Mouse (Mus musculus) cerebellum, postnatal 25 days (tissue): Measurements from ENCODE around the gene Vps25.

Source experiments
- DNase-seq, 2 experiments: peaks; one replicate each; pipeline ENCODE4 v3.0.0; 2021; ENCODE audit warnings: mixed read lengths in 2 of 2

The Vps25 gene

GRCm38 (mm10) chr11:101245855-101246701 is 7.4 kb upstream of the Vps25 start, which contains the start of gene Ramp2:
Ramp2 (plus strand) TSS chr11:101246028.
- peak; percentile 25 to 45 for DNase-seq

- DNase-seq: no peak
Observed at GRCm38 (mm10) chr11:101246702-101247012, 6.8 kb upstream of the Vps25 start.

- DNase-seq: no peak
Observed at GRCm38 (mm10) chr11:101247521-101248030, 5.9 kb upstream of the Vps25 start.

- peak; percentile 55 to 73 for DNase-seq
Observed at GRCm38 (mm10) chr11:101248258-101248994, 5.1 kb upstream of the Vps25 start.

GRCm38 (mm10) chr11:101251031-101251430 is 2.5 kb upstream of the Vps25 start:
- no peak for DNase-seq

- no peak for DNase-seq
Observed at GRCm38 (mm10) chr11:101252941-101253340, 566 bp upstream of the Vps25 start.

GRCm38 (mm10) chr11:101255826-101256775 is 2.6 kb downstream of the Vps25 start:
- DNase-seq: no peak

- DNase-seq: no peak
Observed at GRCm38 (mm10) chr11:101259261-101259712, 5.8 kb downstream of the Vps25 start.

- peak; percentile 55 to 64 for DNase-seq
Observed at GRCm38 (mm10) chr11:101259948-101260825, 6.7 kb downstream of the Vps25 start, which contains the start of gene Wnk4. Wnk4 (plus strand) TSS chr11:101260567.

GRCm38 (mm10) chr11:101260826-101261380 is 7.4 kb downstream of the Vps25 start:
- no peak for DNase-seq

GRCm38 (mm10) chr11:101262272-101262967 is 8.9 kb downstream of the Vps25 start:
- no peak for DNase-seq

GRCm38 (mm10) chr11:101263138-101263988 is 9.9 kb downstream of the Vps25 start:
- DNase-seq: no peak

GRCm38 (mm10) chr11:101263989-101264280 is 10.4 kb downstream of the Vps25 start:
- no peak for DNase-seq

- no peak for DNase-seq
Observed at GRCm38 (mm10) chr11:101264954-101265471, 11.5 kb downstream of the Vps25 start.

GRCm38 (mm10) chr11:101265906-101266305 is 12.4 kb downstream of the Vps25 start:
- DNase-seq: no peak

- DNase-seq: peak; percentile 39 to 64
Observed at GRCm38 (mm10) chr11:101269577-101270116, 16.1 kb downstream of the Vps25 start.

- DNase-seq: no peak
Observed at GRCm38 (mm10) chr11:101272446-101272845, 18.9 kb downstream of the Vps25 start.

GRCm38 (mm10) chr11:101275309-101275708 is 21.8 kb downstream of the Vps25 start:
- DNase-seq: no peak
